Mouse (Mus musculus): ENCODE data around the gene Slamf8. TPM values are rescaled to one million over a fixed set of nuclear protein-coding genes. Genes with fewer than 3 reads are reported as not detected.

The Slamf8 gene
- polyA plus RNA-seq, 1 experiment from 2014 or later = 0.25 TPM

- Histone ChIP-seq H3K9ac (no peak overlapping the region), H3K27ac (no peak overlapping the region), H3K4me1 (peaks cover 13% of the 10 kb centered on the region), H3K4me2 (replicated peaks) (no peak overlapping the region), H3K36me3 (no peaks in the 10 kb centered on the region), H3K9me3 (no peaks in the 10 kb centered on the region), H3K4me3 (no peak overlapping the region), H3K27me3 (peaks cover 31% of the 10 kb centered on the region)
- no peak for ATAC-seq (ENCODE audit: low FRiP score, low read depth)
- 30% methylated on average over 26 of the region's 26 CpGs for WGBS
These were observed 4.5 kb downstream of the Slamf8 start for GRCm38 (mm10) chr1:172585612-172586567.

GRCm38 (mm10) chr1:172585026-172585425 is 5.3 kb downstream of the Slamf8 start:
- no peak for ATAC-seq (ENCODE audit: low FRiP score, low read depth)
- no peak overlapping the region for H3K4me3 ChIP-seq
- H3K4me2 ChIP-seq (replicated peaks) = no peak overlapping the region
- no peak overlapping the region for H3K27ac ChIP-seq
- H3K36me3 ChIP-seq = no peaks in the 10 kb centered on the region
- no peaks in the 10 kb centered on the region for H3K9me3 ChIP-seq
- peaks cover 31% of the 10 kb centered on the region for H3K27me3 ChIP-seq
- H3K9ac ChIP-seq = no peak overlapping the region
- H3K4me1 ChIP-seq = peaks cover 13% of the 10 kb centered on the region
- WGBS = 42% methylated on average over 4 of the region's 4 CpGs

DNA sequence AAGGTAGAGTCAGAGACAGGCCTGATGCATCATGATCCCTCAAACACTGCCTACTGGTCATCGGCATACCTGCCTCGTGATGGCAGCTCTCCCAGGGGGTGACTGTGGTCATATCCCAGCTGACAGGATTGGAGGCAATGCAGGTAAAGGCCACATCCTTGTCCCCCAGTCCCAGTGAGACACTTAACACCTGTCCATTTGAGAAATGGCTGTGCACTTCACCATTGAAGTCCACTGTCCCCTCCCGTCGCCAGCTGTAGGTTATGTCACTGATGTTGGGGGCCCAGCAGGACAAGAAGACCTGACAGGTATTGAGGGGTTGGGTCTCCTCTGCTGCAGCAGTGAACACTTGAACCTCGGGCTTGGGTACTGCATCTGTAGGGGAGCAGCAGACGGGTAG is 6.1 kb downstream of the Slamf8 start:
- H3K27ac ChIP-seq = no peak overlapping the region
- no peak for ATAC-seq (ENCODE audit: low FRiP score, low read depth)
- H3K4me3 ChIP-seq = no peak overlapping the region
- H3K4me2 ChIP-seq (replicated peaks) = no peak overlapping the region
- no peak overlapping the region for H3K9ac ChIP-seq
- peaks cover 13% of the 10 kb centered on the region for H3K4me1 ChIP-seq
- 80% methylated on average over 6 of the region's 6 CpGs for WGBS
- H3K36me3 ChIP-seq = no peaks in the 10 kb centered on the region
- peaks cover 31% of the 10 kb centered on the region for H3K27me3 ChIP-seq
- H3K9me3 ChIP-seq = no peaks in the 10 kb centered on the region

DNA sequence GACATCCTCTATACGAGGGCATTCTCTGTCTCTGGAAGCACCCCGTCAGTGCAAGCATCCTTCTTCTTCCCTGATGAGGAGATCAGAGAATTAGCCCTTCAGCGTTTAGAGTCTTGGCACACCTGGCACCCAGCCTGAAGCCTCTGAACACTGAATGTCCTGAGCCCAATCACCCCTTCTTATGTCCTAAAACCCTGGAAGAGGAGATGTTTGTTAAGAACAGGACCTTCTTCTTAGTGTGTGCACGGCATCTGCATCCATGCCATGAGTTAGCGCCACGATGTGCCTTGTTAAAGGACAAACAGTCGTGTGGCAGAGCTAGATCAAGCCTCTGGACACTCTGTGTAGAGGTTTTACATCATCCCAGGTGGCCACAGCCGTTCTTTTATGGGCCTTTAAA is 7.9 kb downstream of the Slamf8 start:
- no peaks in the 10 kb centered on the region for H3K36me3 ChIP-seq
- peaks cover 13% of the 10 kb centered on the region for H3K4me1 ChIP-seq
- no peak for ATAC-seq (ENCODE audit: low FRiP score, low read depth)
- H3K9ac ChIP-seq = no peak overlapping the region
- no peak overlapping the region for H3K27ac ChIP-seq
- H3K27me3 ChIP-seq = peaks cover 31% of the 10 kb centered on the region
- no peak overlapping the region for H3K4me3 ChIP-seq
- 56% methylated on average over 8 of the region's 8 CpGs for WGBS
- H3K4me2 ChIP-seq (replicated peaks) = no peak overlapping the region
- H3K9me3 ChIP-seq = no peaks in the 10 kb centered on the region

DNA sequence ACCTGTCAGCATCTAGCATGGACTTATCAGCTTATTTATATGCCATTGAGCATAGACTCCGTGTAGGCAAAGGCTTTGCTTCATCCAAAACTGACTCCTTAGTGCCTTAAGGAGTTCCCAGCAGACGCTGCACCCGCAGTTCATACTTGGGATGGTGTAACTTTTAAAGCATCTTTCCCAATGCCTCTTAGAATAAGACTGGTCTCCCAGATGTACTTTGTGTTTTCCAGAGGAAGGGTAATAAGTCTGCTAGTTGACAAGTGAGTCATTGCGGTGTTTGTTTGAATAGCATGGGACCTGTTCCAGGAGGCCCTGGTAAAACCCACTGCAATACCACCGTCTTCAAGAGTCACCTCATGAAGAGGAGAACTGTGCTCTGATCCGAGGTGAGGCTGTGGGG is 10.3 kb downstream of the Slamf8 start:
- H3K4me3 ChIP-seq = no peak overlapping the region
- H3K27me3 ChIP-seq = peaks cover 18% of the 10 kb centered on the region
- 65% methylated on average over 6 of the region's 6 CpGs for WGBS

DNA sequence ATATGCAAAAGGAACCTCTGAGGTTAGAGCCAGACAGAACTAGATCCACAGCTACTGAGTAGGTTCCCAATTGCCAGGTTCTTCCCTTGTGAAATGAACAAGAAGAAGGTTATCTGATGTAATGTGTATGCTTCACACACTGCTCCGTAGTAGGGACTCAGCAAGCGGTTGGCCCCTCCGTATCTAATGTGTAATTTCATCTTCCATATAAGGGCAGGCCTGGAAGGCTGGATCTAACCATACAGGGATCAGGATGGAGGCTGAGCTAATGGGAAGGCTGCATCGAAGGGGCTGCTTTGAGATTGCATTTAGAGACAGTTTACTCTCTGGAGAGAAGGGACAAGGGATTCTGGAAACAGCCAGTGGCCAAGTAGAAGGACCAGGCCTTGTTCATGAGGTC is 22.6 kb downstream of the Slamf8 start:
- peaks cover 15% of the 10 kb centered on the region; the same call in 1 of the 2 replicates for H3K27me3 ChIP-seq
- no peak overlapping the region for H3K4me2 ChIP-seq (replicated peaks)
- H3K27ac ChIP-seq = no peak overlapping the region
- whole genome bisulfite sequencing = 62% methylated on average over 4 of the region's 4 CpGs
- ATAC-seq (ENCODE audit: low FRiP score, low read depth) = no peak
- H3K4me3 ChIP-seq = no peak overlapping the region
- H3K9ac ChIP-seq = no peak overlapping the region
- no peaks in the 10 kb centered on the region for H3K9me3 ChIP-seq
- H3K4me1 ChIP-seq = peaks cover 12% of the 10 kb centered on the region; the same call in 1 of the 2 replicates
- no peaks in the 10 kb centered on the region for H3K36me3 ChIP-seq

More for the DNA sequence above, 10.3 kb downstream of the Slamf8 start:
- no peaks in the 10 kb centered on the region for H3K9me3 ChIP-seq
- 0 out of 2 replicates have a peak, but pooled peaks cover 3% of the 10 kb centered on the region for H3K4me1 ChIP-seq
- H3K9ac ChIP-seq = no peak overlapping the region
- ATAC-seq (ENCODE audit: low FRiP score, low read depth) = no peak
- no peak overlapping the region for H3K4me2 ChIP-seq (replicated peaks)
- no peaks in the 10 kb centered on the region for H3K36me3 ChIP-seq
- no peak overlapping the region for H3K27ac ChIP-seq

DNA sequence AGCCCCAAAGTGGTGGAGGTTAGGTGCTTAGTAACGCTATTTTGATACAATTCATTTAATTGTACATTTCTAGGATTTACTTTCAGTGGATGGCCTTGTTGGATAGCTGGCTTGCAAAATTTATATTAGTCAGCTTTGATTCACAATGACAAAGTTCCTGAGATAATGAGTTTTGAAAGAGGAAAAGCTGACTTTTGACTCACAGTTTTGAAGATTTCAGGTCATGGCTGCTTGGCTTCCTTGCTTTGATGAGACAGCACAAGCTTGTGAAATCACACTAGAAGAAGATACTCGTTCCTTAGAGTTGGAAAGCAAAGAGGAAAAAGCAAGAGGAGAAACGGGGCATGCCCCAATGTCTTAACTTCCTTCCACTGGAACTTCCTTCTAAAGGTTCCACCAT is 24.2 kb downstream of the Slamf8 start:
- no peak overlapping the region for H3K27ac ChIP-seq
- peaks cover 21% of the 10 kb centered on the region for H3K4me1 ChIP-seq
- H3K36me3 ChIP-seq = no peaks in the 10 kb centered on the region
- no peak overlapping the region for H3K4me2 ChIP-seq (replicated peaks)
- no peak overlapping the region for H3K9ac ChIP-seq
- ATAC-seq (ENCODE audit: low FRiP score, low read depth) = no peak
- no peak overlapping the region for H3K4me3 ChIP-seq
- H3K27me3 ChIP-seq = peaks cover 27% of the 10 kb centered on the region
- no peaks in the 10 kb centered on the region for H3K9me3 ChIP-seq
- WGBS = 65% methylated on average over 3 of the region's 3 CpGs

GRCm38 (mm10) chr1:172563465-172563828 is 26.9 kb downstream of the Slamf8 start:
- Histone ChIP-seq H3K9ac (peak overlapping the region; percentile 76), H3K4me3 (peak overlapping the region; percentile 67), H3K36me3 (no peaks in the 10 kb centered on the region), H3K27ac (no peak overlapping the region), H3K9me3 (no peaks in the 10 kb centered on the region), H3K4me1 (peaks cover 19% of the 10 kb centered on the region), H3K4me2 (replicated peaks) (peak overlapping the region; percentile 94), H3K27me3 (peaks cover 50% of the 10 kb centered on the region)
- ATAC-seq (ENCODE audit: low FRiP score, low read depth) = no peak; the same call in 1 of the 2 replicates
- WGBS = 1% methylated on average over 9 of the region's 10 CpGs

DNA sequence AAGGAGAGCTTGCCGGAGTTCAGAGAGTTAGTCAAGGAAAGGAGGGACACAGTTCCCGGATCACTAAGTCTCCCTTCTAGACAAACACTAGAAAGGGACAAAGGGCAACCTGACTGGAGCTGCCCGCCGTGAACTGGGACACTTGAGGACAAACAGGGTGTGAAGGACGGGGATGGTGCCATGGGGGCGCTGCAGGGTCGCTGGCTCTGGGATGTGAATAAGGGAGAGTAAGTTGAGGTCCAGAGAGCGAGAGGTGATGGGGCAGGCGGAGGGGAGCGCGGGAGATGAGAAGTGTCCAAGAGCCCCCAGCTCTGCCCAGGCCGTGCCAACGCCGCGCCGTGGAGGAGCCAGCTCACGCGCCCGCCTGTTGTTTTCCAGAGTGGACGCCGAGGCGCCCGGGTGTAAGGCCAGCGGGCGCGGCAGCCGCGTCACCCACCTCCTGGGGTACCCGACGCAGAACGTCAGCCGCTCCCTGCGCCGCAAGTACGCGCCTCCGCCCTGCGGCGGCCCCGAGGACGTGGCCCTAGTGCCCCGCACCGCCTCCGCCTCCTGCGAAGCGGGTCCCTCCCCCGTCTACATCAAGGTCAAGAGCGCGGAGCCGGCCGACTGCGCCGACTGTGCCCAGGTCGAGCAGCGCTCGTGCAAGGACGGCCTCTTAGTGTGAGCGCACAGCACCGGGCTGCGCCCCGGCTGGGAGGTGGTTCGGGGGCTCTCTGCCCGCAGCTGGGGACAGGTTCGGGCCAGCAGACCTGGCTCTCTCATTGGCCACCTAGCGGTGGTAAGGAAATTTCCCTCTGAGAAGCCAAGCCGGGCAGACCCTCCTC is 27.5 kb downstream of the Slamf8 start:
- Histone ChIP-seq H3K4me3 (peak overlapping the region; percentile 67), H3K9ac (peak overlapping the region; percentile 76), H3K27me3 (peaks cover 51% of the 10 kb centered on the region), H3K27ac (0 out of 2 replicates have a peak overlapping the region, but pooled peaks have one; percentile 44), H3K4me1 (peaks cover 13% of the 10 kb centered on the region), H3K4me2 (replicated peaks) (peak overlapping the region; percentile 94), H3K9me3 (no peaks in the 10 kb centered on the region), H3K36me3 (no peaks in the 10 kb centered on the region)
- peak; percentile 92 for ATAC-seq (ENCODE audit: low FRiP score, low read depth)
- WGBS = under 1% methylated on average over 66 of the region's 66 CpGs

DNA sequence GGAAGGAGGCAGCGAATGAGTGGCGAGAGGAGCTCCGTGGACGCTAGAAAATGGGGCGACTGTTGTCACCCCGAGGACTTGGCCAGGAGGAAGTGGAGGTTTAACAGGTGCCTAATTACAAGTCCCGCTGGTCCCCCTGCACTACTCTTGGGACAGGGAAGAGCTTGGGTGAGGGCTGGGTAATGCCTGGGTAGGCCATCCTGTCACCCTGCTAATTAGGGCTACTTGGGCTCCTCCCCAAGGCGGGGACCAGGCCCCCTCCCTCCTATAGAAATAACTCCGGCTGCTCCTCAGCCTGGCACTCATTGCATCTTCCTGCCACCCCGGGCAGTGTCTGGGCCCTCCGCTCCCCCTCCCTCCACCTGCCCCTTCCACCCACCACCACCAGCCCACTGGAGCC is 34.7 kb downstream of the Slamf8 start, which contains the start of gene Vsig8:
Gene Vsig8, plus strand, starts transcription at position 301 of the 400 bp plus-strand sequence.
- Histone ChIP-seq H3K36me3 (no peaks in the 10 kb centered on the region), H3K4me2 (replicated peaks) (no peak within 1 kb of the TSS), H3K27me3 (peaks cover 30% of the 10 kb centered on the region), H3K27ac (no peak within 1 kb of the TSS), H3K4me1 (peaks cover 15% of the 10 kb centered on the region), H3K9me3 (no peaks in the 10 kb centered on the region), H3K4me3 (no peak within 1 kb of the TSS), H3K9ac (no peak within 1 kb of the TSS)
- 70% methylated on average over 11 of the region's 11 CpGs for WGBS
- no peak for ATAC-seq (ENCODE audit: low FRiP score, low read depth)

GRCm38 (mm10) chr1:172552623-172553022 is 37.7 kb downstream of the Slamf8 start:
- H3K36me3 ChIP-seq = no peaks in the 10 kb centered on the region
- H3K27me3 ChIP-seq = peaks cover 20% of the 10 kb centered on the region
- H3K4me3 ChIP-seq = no peak overlapping the region
- no peak overlapping the region for H3K9ac ChIP-seq
- 52% methylated on average over 1 of the region's 1 CpGs for WGBS
- ATAC-seq (ENCODE audit: low FRiP score, low read depth) = no peak
- no peaks in the 10 kb centered on the region for H3K9me3 ChIP-seq
- H3K4me1 ChIP-seq = peaks cover 29% of the 10 kb centered on the region
- H3K4me2 ChIP-seq (replicated peaks) = no peak overlapping the region
- H3K27ac ChIP-seq = no peak overlapping the region

DNA sequence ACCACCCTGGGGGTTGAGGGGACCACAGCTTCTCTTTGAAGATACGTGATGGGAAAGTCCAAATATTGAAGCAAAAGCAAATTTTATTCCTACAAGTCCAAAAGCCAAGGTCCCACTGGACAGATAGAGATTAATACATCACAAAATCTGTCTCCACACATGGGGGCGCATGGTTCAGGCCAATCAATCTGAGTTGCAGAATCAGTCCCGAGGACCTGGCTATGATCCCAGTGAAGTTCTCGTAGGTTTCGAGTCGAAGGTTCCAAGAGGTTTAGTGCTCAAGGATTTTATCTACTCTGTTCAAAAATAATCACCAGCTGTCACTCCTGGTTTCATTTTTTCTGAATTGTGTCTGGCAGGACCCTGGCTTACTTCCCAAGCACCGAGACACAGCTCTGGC is 39.4 kb downstream of the Slamf8 start:
- H3K4me2 ChIP-seq (replicated peaks) = peak overlapping the region; percentile 60
- peaks cover 29% of the 10 kb centered on the region for H3K4me1 ChIP-seq
- 0 out of 2 replicates have a peak overlapping the region, but pooled peaks have one; percentile 20 for H3K9ac ChIP-seq
- H3K4me3 ChIP-seq = peak overlapping the region; percentile 32; the same call in 1 of the 2 replicates
- H3K27me3 ChIP-seq = peaks cover 20% of the 10 kb centered on the region
- 46% methylated on average over 7 of the region's 7 CpGs for WGBS
- no peaks in the 10 kb centered on the region for H3K9me3 ChIP-seq
- no peak for ATAC-seq (ENCODE audit: low FRiP score, low read depth)
- no peaks in the 10 kb centered on the region for H3K36me3 ChIP-seq
- no peak overlapping the region for H3K27ac ChIP-seq

Data from limb, embryonic 13.5 days (tissue).